Mouse (Mus musculus) kidney, adult 2 months (tissue): ENCODE results near the gene Lipi.

Experiments used
- CTCF ChIP-seq: fragments of 200-500 bp; conservative IDR thresholded peaks from 2 replicates; pipeline ENCODE4 v1.5.1; 2011; ENCODE audit warnings: low read depth, mild to moderate bottlenecking, control low read depth, low read length, moderate library complexity, mixed read lengths; ENCODE audit not compliant: insufficient read depth, insufficient read length
- POLR2A ChIP-seq: fragments of 200-500 bp; IDR thresholded peaks from one replicate; pipeline ENCODE4 v1.6.1; 2011; ENCODE audit warnings: low read depth, low read length, control low read depth

DNA sequence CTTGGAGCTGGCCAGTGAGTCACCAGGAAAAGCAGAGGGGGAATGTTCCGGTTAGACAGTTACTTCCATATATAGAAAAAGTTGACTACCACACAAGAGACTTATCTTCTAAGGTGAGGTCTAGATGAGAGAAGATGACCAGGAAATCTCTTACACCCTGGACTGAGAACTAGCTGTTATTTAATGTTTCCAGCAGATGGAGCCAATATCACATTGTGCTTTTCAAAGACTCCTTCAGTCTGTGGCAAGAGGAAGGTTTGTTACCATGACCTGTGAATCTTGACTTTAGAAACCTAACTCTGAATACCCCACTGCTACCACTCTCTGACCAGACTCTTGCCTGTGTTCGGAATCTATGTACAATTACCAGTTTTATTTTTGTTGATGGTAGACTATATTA is 42.0 kb upstream of the Lipi start:
- TF ChIP-seq CTCF = no peak
- no peak for TF ChIP-seq POLR2A
